Mouse (Mus musculus) liver, embryonic 14.5 days (tissue): ENCODE results near the gene Mrc1.

Source experiments
- CTCF ChIP-seq: IDR thresholded peaks from 2 replicates; pipeline ENCODE4 v1.5.1; 2016; ENCODE audit warnings: antibody characterized with exemption, low read depth, control low read depth
- EP300 ChIP-seq: IDR thresholded peaks from 2 replicates; pipeline ENCODE4 v1.6.1; 2016; ENCODE audit warnings: antibody characterized with exemption, low read depth

DNA sequence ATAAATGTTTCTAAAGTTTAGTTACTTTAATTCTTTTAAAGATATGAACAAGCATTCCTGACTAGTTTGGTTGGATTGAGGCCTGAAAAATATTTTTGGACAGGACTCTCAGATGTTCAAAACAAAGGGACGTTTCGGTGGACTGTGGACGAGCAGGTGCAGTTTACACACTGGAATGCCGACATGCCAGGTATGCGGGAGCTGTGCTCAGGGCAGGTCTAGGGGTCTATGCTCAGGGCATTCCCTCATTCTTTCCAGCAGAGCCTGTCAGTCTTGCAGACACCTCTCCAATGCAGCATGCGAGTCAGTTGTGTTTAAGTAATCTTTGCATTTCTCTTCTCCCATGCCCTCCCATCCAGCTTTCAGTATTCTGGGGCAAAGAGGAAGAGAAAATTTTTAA lies 50.6 kb downstream of the Mrc1 start:
- TF ChIP-seq CTCF = no peak
- TF ChIP-seq EP300 = no peak
